Mouse (Mus musculus) limb, embryonic 12.5 days (tissue): ENCODE measurements around the gene Tmem92. TPM values are rescaled to one million over a fixed set of nuclear protein-coding genes. Genes with fewer than 3 reads are reported as not detected.

Experiments used
- ATAC-seq: fragments of 200-750 bp; cut with Nextera tagmentation; 2 replicates; pipeline ENCODE4 v1.8.0; 2017; ENCODE audit warnings: low read depth, moderate TSS enrichment; ENCODE audit not compliant: insufficient number of reproducible peaks, insufficient read depth, low FRiP score, low TSS enrichment
- H3K27ac ChIP-seq: fragments of 300-500 bp; sonication (generic); 2 replicates; pipeline ENCODE4 v1.5.1; 2016; ENCODE audit warnings: mild to moderate bottlenecking, moderate library complexity
- H3K27me3 ChIP-seq: fragments of 300-500 bp; sonication (generic); 2 replicates; pipeline ENCODE4 v1.6.1; 2016; ENCODE audit warnings: mild to moderate bottlenecking, moderate library complexity
- H3K36me3 ChIP-seq: fragments of 300-500 bp; sonication (generic); 2 replicates; pipeline ENCODE4 v1.6.1; 2016; ENCODE audit warnings: mild to moderate bottlenecking, moderate library complexity
- H3K4me1 ChIP-seq: fragments of 300-500 bp; sonication (generic); replicated peaks from 2 replicates; pipeline ENCODE4 v1.6.1; 2016
- H3K4me2 ChIP-seq: fragments of 300-500 bp; sonication (generic); 2 replicates; pipeline ENCODE4 v1.6.1; 2016; ENCODE audit warnings: mild to moderate bottlenecking, moderate library complexity
- H3K4me3 ChIP-seq: fragments of 300-500 bp; sonication (generic); replicated peaks from 2 replicates; pipeline ENCODE4 v1.5.1; 2016; ENCODE audit warnings: mild to moderate bottlenecking
- H3K9ac ChIP-seq: fragments of 300-500 bp; sonication (generic); replicated peaks from 2 replicates; pipeline ENCODE4 v1.6.1; 2016; ENCODE audit warnings: mild to moderate bottlenecking, moderate library complexity
- H3K9me3 ChIP-seq: fragments of 300-500 bp; sonication (generic); 2 replicates; pipeline ENCODE4 v1.6.1; 2016; ENCODE audit warnings: mild to moderate bottlenecking, moderate library complexity
- WGBS: fragments of 180-500 bp; shearing (Covaris S2); methylation state at CpG from one replicate; pipeline ENCODE4 v1.1.7; 2016; 5-methylcytosine and 5-hydroxymethylcytosine counted together
- polyA plus RNA-seq: library from polyadenylated mRNA; unstranded; fragments of >200 nt; fragmentation: Nextera tagmentation; extraction: Ambion mirVana; gene quantifications from 2 replicates; pipeline ENCODE4 v1.2.1, GENCODE M21; 2016

Tmem92 gene
- polyA plus RNA-seq, 1 experiment from 2014 or later = not detected

DNA sequence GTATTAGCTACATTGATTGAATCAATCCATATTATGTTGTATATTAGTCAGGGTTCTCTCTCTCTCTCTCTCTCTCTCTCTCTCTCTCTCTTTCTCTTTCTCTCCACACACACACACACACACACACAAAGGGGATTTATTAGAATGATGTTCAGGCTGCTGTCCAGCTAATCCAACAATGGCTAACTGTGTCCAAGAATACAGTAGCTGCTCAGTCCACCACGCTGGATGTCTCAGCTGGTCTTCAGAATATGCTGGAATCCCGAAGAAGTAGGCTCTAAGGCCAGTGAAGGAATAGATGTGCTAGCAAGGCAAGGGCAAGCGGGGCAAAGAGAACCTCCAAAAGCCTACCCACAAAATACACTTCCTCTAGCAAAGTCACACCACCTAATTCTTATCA lies 55.2 kb downstream of the Tmem92 start:
- Histone ChIP-seq H3K4me1 (no peaks in the 10 kb centered on the region), H3K4me3 (no peak overlapping the region), H3K9ac (no peak overlapping the region), H3K4me2 (no peak overlapping the region), H3K27me3 (no peaks in the 10 kb centered on the region), H3K9me3 (no peaks in the 10 kb centered on the region), H3K27ac (no peak overlapping the region), H3K36me3 (no peaks in the 10 kb centered on the region)
- no peak for ATAC-seq
- WGBS = 84% methylated on average over 3 of the region's 3 CpGs

Other genes starting within 250 kb of the Tmem92 start
- gene Rsad1, start 233.4 kb downstream of the Tmem92 start, polyA plus RNA-seq = 4.1 and 5.7 TPM in 2 replicates
- gene Chad, start 217.7 kb downstream of the Tmem92 start, polyA plus RNA-seq = 3.6 and 5.3 TPM in 2 replicates
- gene Acsf2, start 180.8 kb downstream of the Tmem92 start, polyA plus RNA-seq = 5.0 and 6.0 TPM in 2 replicates
- 205 and 217 TPM in 2 replicates for gene Lrrc59, start 152.9 kb downstream of the Tmem92 start, polyA plus RNA-seq
- gene Mrpl27, start 128.9 kb downstream of the Tmem92 start, polyA plus RNA-seq = 144 and 148 TPM in 2 replicates
- 37.1 and 42.2 TPM in 2 replicates for gene Eme1, start 128.7 kb downstream of the Tmem92 start, polyA plus RNA-seq
- gene Xylt2, start 105.2 kb downstream of the Tmem92 start, polyA plus RNA-seq = 24.7 and 31.9 TPM in 2 replicates
- gene Gm11541, start 78.2 kb downstream of the Tmem92 start, polyA plus RNA-seq = 0.13 and 0.17 TPM in 2 replicates
- gene Cdc34b, start 40.9 kb downstream of the Tmem92 start, polyA plus RNA-seq = 0.18 TPM in 1 of 2 replicates, not detected in the other
- 290 and 351 TPM in 2 replicates for gene Col1a1, start 153.5 kb upstream of the Tmem92 start, polyA plus RNA-seq
- not detected in 2 replicates for gene Hils1, start 184.9 kb upstream of the Tmem92 start, polyA plus RNA-seq
- 2.8 and 3.0 TPM in 2 replicates for gene Sgca, start 193.6 kb upstream of the Tmem92 start, polyA plus RNA-seq
- 12.0 and 12.6 TPM in 2 replicates for gene Ppp1r9b, start 208.3 kb upstream of the Tmem92 start, polyA plus RNA-seq
- 34.6 and 37.7 TPM in 2 replicates for gene Samd14, start 227.2 kb upstream of the Tmem92 start, polyA plus RNA-seq